ENCODE assay signal across 8 mouse cellular contexts in genomic region chr14:45878428-45878827, GRCm38 (mm10).
DNase-seq lines count a peak whose midpoint lies in the region; TF ChIP-seq lines count a peak whose summit lies in the region.

No protein-coding gene starts in this region.

- H3K9me3 ChIP-seq in MEL (replicated peaks; ENCODE audit: insufficient read depth, low read length): no peaks in the 10 kb centered on the region
- H3K9me3 ChIP-seq in forebrain, embryonic 10.5 days: no peaks in the 10 kb centered on the region

- peak; percentile 2 for DNase-seq in MEL (ENCODE audit: low read depth, low spot score)
- DNase-seq in brain, embryonic 14.5 days (ENCODE audit: low read depth): peak; percentile 68
- peak; percentile 36 for DNase-seq in forebrain, embryonic 10.5 days (ENCODE audit: extremely low spot score, low spot score)
- peak; percentile 63 for DNase-seq in heart, postnatal 4 days
- DNase-seq in layer of hippocampus, postnatal 10 days (ENCODE audit: low spot score in 2 of 2): peak; percentile 38 to 51
- DNase-seq in lung, postnatal 4 days: peak; percentile 26 to 57
- peak; percentile 30 for DNase-seq in right cerebral cortex, postnatal 25 days
- no peak for DNase-seq in spleen, postnatal 14 days (ENCODE audit: low spot score in 2 of 2)

- H3K27ac ChIP-seq in MEL (ENCODE audit: control insufficient read depth, low read depth, low read length): no peak overlapping the region
- H3K27ac ChIP-seq in forebrain, embryonic 10.5 days: no peak overlapping the region

- no peak overlapping the region for H3K4me3 ChIP-seq in MEL (ENCODE audit: control insufficient read depth in 1 of 2, insufficient read depth in 1 of 2, low read depth in 2 of 2, low read length in 2 of 2)
- H3K4me3 ChIP-seq in forebrain, embryonic 10.5 days: no peak overlapping the region

- H3K27me3 ChIP-seq in MEL (ENCODE audit: control insufficient read depth in 1 of 2, insufficient read depth in 2 of 2, low read length in 2 of 2): no peaks in the 10 kb centered on the region
- H3K27me3 ChIP-seq in forebrain, embryonic 10.5 days (ENCODE audit: poor library complexity, severe bottlenecking): peaks cover 10% of the 10 kb centered on the region

- no peak for TF ChIP-seq EP300 in MEL (IDR thresholded peaks at IDR 0.05; ENCODE audit: low read depth in 1 of 2, low read length in 2 of 2)

- H3K4me1 ChIP-seq in MEL (ENCODE audit: control insufficient read depth in 1 of 2, insufficient read depth in 2 of 2, low read length in 2 of 2): no peaks in the 10 kb centered on the region
- H3K4me1 ChIP-seq in forebrain, embryonic 10.5 days: no peaks in the 10 kb centered on the region

- 18% methylated on average over 9 of the region's 9 CpGs for WGBS in forebrain, embryonic 10.5 days

- no peak; the same call in 1 of the 2 replicates for TF ChIP-seq RAD21 in MEL (IDR thresholded peaks at IDR 0.05; ENCODE audit: low read depth, low read length)

- no peak overlapping the region for H3K9ac ChIP-seq in MEL (ENCODE audit: control insufficient read depth, low read depth, low read length, poor library complexity, severe bottlenecking)

- no peaks in the 10 kb centered on the region for H3K36me3 ChIP-seq in MEL (ENCODE audit: control insufficient read depth in 1 of 2, insufficient read depth in 2 of 2, low read length in 2 of 2)
- H3K36me3 ChIP-seq in forebrain, embryonic 10.5 days (replicated peaks): no peaks in the 10 kb centered on the region

- TF ChIP-seq POLR2A in MEL (IDR thresholded peaks at IDR 0.05; ENCODE audit: control insufficient read depth in 1 of 2, insufficient read depth in 1 of 2, low read depth in 1 of 2, low read length in 2 of 2, poor library complexity in 1 of 2): no peak
- no peak for TF ChIP-seq POLR2A in brain, embryonic 14.5 days (IDR thresholded peaks at IDR 0.05; ENCODE audit: borderline replicate concordance, extremely low read depth, insufficient read depth, insufficient read length, poor library complexity, severe bottlenecking)

- peak in 2 of 3 experiments; percentile 13 to 33; a peak in 1 of 6 replicates for TF ChIP-seq CTCF in MEL (IDR thresholded peaks at IDR 0.05 in 2 of 3, conservative IDR thresholded peaks at IDR 0.05 in 1 of 3; ENCODE audit: control insufficient read depth in 1 of 3, insufficient read depth in 1 of 3, low read depth in 2 of 3, low read length in 3 of 3, poor library complexity in 1 of 3, severe bottlenecking in 1 of 3)
- peak; percentile 93 for TF ChIP-seq CTCF in brain, embryonic 14.5 days (IDR thresholded peaks at IDR 0.05; ENCODE audit: borderline replicate concordance, extremely low read depth, insufficient read depth, insufficient read length)

- H3K79me2 ChIP-seq in MEL (ENCODE audit: control insufficient read depth, insufficient read depth, low read length, poor library complexity): no peaks in the 10 kb centered on the region

TF ChIP-seq in MEL, 35 proteins besides CTCF, POLR2A, EP300 and RAD21:
- TF ChIP-seq ZNF384 (IDR thresholded peaks at IDR 0.05; ENCODE audit: low read depth, low read length): no peak
- TF ChIP-seq CHD1 (IDR thresholded peaks at IDR 0.05; ENCODE audit: low read depth, low read length): no peak
- TF ChIP-seq TBP (IDR thresholded peaks at IDR 0.05; ENCODE audit: low read depth, low read length): no peak
- TF ChIP-seq ZC3H11A (IDR thresholded peaks at IDR 0.05; ENCODE audit: low read depth, low read length): no peak
- no peak for TF ChIP-seq TCF12 (IDR thresholded peaks at IDR 0.05; ENCODE audit: low read depth, low read length)
- no peak for TF ChIP-seq GATA1 (IDR thresholded peaks at IDR 0.05; ENCODE audit: low read depth, low read length)
- no peak for TF ChIP-seq RCOR1 (IDR thresholded peaks at IDR 0.05; ENCODE audit: low read depth, low read length)
- no peak for TF ChIP-seq KAT2A (conservative IDR thresholded peaks at IDR 0.05; ENCODE audit: low read depth, low read length)
- no peak for TF ChIP-seq ELF1 (IDR thresholded peaks at IDR 0.05; ENCODE audit: low read depth, low read length)
- no peak for TF ChIP-seq BHLHE40 (IDR thresholded peaks at IDR 0.05; ENCODE audit: borderline replicate concordance, low read depth, low read length)
- TF ChIP-seq MEF2A (IDR thresholded peaks at IDR 0.05; ENCODE audit: extremely low read depth, insufficient replicate concordance, low read depth, low read length, poor library complexity, severe bottlenecking): no peak
- no peak for TF ChIP-seq POLR2AphosphoS5 (IDR thresholded peaks at IDR 0.05; ENCODE audit: borderline replicate concordance, low read depth, low read length)
- no peak for TF ChIP-seq MXI1 (IDR thresholded peaks at IDR 0.05; ENCODE audit: low read depth, low read length)

Comparison
In these comparisons a context has a peak if more than half of its experiments do, and no peak if none do; other contexts are left out.
1. DNase-seq: peak in MEL (single experiment), brain, embryonic 14.5 days (single experiment), forebrain, embryonic 10.5 days (single experiment), heart, postnatal 4 days (single experiment), layer of hippocampus, postnatal 10 days (2 of 2), lung, postnatal 4 days (2 of 2) and right cerebral cortex, postnatal 25 days (single experiment); none in spleen, postnatal 14 days (0 of 2).